Mouse (Mus musculus) brain, embryonic 14.5 days (tissue): ENCODE measurements around the gene Gm49661.

Experiments used
- CTCF ChIP-seq: fragments of 200-500 bp; IDR thresholded peaks from 2 replicates; pipeline ENCODE4 v1.5.1; 2012; ENCODE audit warnings: inconsistent platforms, mild to moderate bottlenecking, moderate library complexity, borderline replicate concordance; ENCODE audit not compliant: insufficient read depth, insufficient read length; ENCODE audit errors: extremely low read depth
- POLR2A ChIP-seq: fragments of 200-500 bp; IDR thresholded peaks from 2 replicates; pipeline ENCODE4 v1.6.1; 2012; ENCODE audit warnings: mild to moderate bottlenecking, inconsistent platforms, borderline replicate concordance; ENCODE audit not compliant: poor library complexity, insufficient read depth, insufficient read length, severe bottlenecking; ENCODE audit errors: extremely low read depth

DNA sequence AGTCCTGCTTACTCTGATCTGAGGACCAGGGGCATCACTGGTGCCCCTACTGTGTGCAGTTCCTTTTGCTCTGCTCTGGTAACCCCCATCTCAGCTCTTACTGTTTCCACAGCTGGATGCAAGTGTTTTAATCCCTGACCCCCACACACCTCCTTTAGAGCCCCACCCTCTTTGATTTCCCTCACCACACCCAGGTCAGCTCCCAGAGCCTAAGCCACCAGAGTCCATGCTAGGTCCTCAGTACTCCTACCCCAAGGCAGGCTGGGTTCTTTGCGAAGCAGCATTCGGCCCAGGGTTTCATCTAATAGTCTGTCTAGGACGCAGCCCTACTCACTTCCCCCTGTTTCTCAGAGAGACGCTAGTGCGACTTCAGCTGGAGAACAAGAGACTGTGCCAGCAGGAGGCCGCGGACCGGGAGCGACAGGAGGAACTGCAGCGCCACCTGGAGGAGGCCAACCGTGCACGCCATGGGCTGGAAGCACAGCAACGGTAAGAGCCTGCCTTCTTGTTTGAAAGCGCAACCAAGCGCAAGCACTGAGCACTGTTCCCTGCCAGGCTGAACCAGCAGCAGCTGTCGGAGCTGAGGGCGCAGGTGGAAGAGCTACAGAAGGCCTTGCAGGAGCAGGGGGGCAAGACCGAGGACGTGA, 28.5 kb upstream of the Gm49661 start:
- peak; percentile 96 for TF ChIP-seq CTCF
- TF ChIP-seq POLR2A, result no peak
